Mouse (Mus musculus) forebrain, embryonic 14.5 days (tissue): ENCODE data around the gene Crlf1. TPM values are rescaled to one million over a fixed set of nuclear protein-coding genes. Genes with fewer than 3 reads are reported as not detected.

Experiments used
- ATAC-seq: fragments of 200-750 bp; cut with Nextera tagmentation; 2 replicates; pipeline ENCODE4 v1.8.0; 2017; ENCODE audit warnings: mild to moderate bottlenecking, moderate library complexity
- DNase-seq: peaks from one replicate; pipeline ENCODE4 v3.0.0-alpha.2; 2015; ENCODE audit warnings: low spot score
- H3K27ac ChIP-seq: fragments of 300-500 bp; sonication (generic); 2 replicates; pipeline ENCODE4 v1.5.1; 2014; ENCODE audit warnings: low read depth, mild to moderate bottlenecking, control low read depth, low read length, moderate library complexity
- H3K27me3 ChIP-seq: fragments of 300-500 bp; sonication (generic); replicated peaks from 2 replicates; pipeline ENCODE4 v1.6.1; 2014; ENCODE audit warnings: low read length, control low read depth, mixed read lengths; ENCODE audit not compliant: control insufficient read depth, insufficient read depth
- H3K36me3 ChIP-seq: fragments of 300-500 bp; sonication (generic); 2 replicates; pipeline ENCODE4 v1.6.1; 2014; ENCODE audit warnings: low read length, control low read depth; ENCODE audit not compliant: control insufficient read depth, insufficient read depth
- H3K4me1 ChIP-seq: fragments of 300-500 bp; sonication (generic); 2 replicates; pipeline ENCODE4 v1.6.1; 2014; ENCODE audit warnings: antibody characterized with exemption, low read length, control low read depth; ENCODE audit not compliant: control insufficient read depth, insufficient read depth
- H3K4me2 ChIP-seq: fragments of 300-500 bp; sonication (generic); 2 replicates; pipeline ENCODE4 v1.6.1; 2014; ENCODE audit warnings: mild to moderate bottlenecking, control low read depth, low read length
- H3K4me3 ChIP-seq: fragments of 300-500 bp; sonication (generic); 2 replicates; pipeline ENCODE4 v1.5.1; 2014; ENCODE audit warnings: low read depth, low read length, control low read depth
- H3K9ac ChIP-seq: fragments of 300-500 bp; sonication (generic); 2 replicates; pipeline ENCODE4 v1.6.1; 2014; ENCODE audit warnings: mild to moderate bottlenecking, low read length, control low read depth, moderate library complexity
- H3K9me3 ChIP-seq: fragments of 300-500 bp; sonication (generic); replicated peaks from 2 replicates; pipeline ENCODE4 v1.6.1; 2016; ENCODE audit warnings: low read length, control low read depth, mixed read lengths; ENCODE audit not compliant: control insufficient read depth
- WGBS: fragments of 180-500 bp; shearing (Covaris S2); extraction: QIAGEN DNeasy Blood & Tissue Kit; methylation state at CpG from one replicate; pipeline ENCODE4 v1.1.7; 2014; 5-methylcytosine and 5-hydroxymethylcytosine counted together
- polyA plus RNA-seq: library from polyadenylated mRNA; unstranded; fragments of >200 nt; fragmentation: Nextera tagmentation; extraction: Ambion mirVana; gene quantifications from 2 replicates; pipeline ENCODE4 v1.2.1, GENCODE M21; 2014

The Crlf1 gene
- polyA plus RNA-seq, 1 experiment from 2014 or later, result 1.7 TPM

DNA sequence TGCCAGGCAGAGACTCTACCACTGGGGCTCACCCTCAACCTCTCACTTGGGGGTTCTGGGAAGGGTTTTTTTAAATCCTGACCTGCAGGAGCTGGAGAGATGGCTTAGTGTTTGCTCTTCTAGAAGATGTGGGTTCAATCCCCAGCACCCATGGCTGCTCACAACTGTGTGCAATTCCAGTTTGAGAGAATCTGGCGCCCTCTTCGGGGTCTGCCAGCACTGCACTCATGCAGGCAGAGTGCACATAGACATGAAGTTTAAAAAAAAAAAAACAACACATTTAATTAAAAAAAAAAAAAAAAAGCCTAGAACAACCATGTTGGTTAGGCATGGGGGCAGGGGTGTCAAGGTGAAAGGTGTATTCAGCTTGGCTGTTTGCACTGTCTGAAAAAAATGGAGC lies 37.4 kb downstream of the Crlf1 start:
- peaks cover 6% of the 10 kb centered on the region for H3K4me1 ChIP-seq
- H3K9ac ChIP-seq, result no peak overlapping the region; the same call in 1 of the 2 replicates
- no peak overlapping the region for H3K4me2 ChIP-seq
- DNase-seq (no peak), ATAC-seq (no peak)
- H3K9me3 ChIP-seq, result no peaks in the 10 kb centered on the region
- H3K4me3 ChIP-seq, result no peak overlapping the region
- H3K36me3 ChIP-seq, result peaks cover 56% of the 10 kb centered on the region
- 92% methylated on average over 2 of the region's 2 CpGs for WGBS
- H3K27me3 ChIP-seq, result no peaks in the 10 kb centered on the region
- no peak overlapping the region for H3K27ac ChIP-seq

DNA sequence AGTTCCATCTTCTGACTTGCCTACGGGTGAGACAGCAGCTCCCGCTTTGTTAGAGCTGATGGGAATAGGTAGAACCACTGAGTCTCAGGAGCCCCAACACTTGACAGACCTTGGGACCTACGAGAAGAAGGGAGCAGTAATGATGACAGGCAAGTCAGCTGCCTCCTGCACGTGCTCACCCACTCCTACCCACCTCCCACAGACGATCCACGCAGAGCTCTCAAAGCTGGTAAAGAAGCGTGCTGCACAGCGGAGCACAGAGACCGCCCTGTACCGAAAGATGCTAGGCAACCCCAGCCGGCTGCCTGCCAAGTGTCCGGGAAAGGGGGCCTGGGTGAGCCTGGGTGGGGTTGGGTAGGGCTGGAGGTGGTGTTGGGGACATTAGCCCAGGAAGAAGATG lies 41.3 kb downstream of the Crlf1 start:
- 90% methylated on average over 12 of the region's 12 CpGs for WGBS
- no peaks in the 10 kb centered on the region; the same call in none of the 2 replicates for H3K4me1 ChIP-seq
- H3K4me2 ChIP-seq, result no peak overlapping the region
- H3K36me3 ChIP-seq, result peaks cover 75% of the 10 kb centered on the region
- no peaks in the 10 kb centered on the region for H3K27me3 ChIP-seq
- no peak overlapping the region for H3K27ac ChIP-seq
- ATAC-seq (no peak), DNase-seq (no peak)
- no peak overlapping the region for H3K9ac ChIP-seq
- H3K9me3 ChIP-seq, result no peaks in the 10 kb centered on the region
- H3K4me3 ChIP-seq, result no peak overlapping the region

DNA sequence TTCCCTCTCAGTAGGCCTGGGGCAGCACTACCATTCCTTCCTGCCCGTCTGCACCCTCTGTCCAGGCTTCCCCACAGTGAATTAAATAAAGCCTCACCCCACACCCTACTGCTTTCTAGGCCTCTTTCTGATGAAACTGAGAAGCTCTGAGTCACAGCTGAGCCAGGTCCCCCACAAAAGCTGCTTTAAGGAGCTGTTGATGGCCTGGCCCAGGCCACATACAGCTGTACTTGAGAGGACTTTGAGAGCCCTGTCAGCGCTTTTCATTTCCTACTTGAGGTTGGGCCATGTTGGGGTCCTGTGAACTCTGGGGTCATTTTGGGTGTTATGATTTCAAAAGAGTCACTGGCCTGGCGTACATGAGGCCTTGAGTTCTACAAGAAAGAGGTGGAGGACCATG lies 42.3 kb downstream of the Crlf1 start:
- Histone ChIP-seq H3K27me3 (no peaks in the 10 kb centered on the region), H3K4me3 (no peak overlapping the region), H3K4me1 (peaks cover 2% of the 10 kb centered on the region), H3K9ac (no peak overlapping the region), H3K4me2 (no peak overlapping the region), H3K36me3 (peaks cover 66% of the 10 kb centered on the region), H3K27ac (no peak overlapping the region), H3K9me3 (no peaks in the 10 kb centered on the region)
- ATAC-seq (no peak), DNase-seq (no peak)
- 88% methylated on average over 3 of the region's 3 CpGs for WGBS

DNA sequence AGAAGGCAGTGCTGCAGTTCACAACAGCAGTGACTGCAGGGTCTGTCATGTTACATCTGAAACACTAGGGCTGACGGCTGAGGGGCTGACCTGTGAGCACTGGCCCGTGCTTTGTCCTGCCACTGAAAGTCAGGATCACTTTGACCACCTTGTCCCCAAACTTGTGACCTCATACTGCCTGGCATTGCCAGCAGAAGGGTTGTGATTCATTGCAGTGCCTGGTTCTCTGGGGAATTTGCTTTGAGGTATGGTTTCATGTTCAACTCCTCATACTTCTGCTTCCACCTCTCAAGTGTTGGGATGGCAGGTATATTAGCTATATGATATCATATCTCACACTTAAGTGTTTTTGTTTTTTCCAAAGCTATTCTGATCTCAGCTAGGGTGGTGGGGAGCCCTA lies 42.7 kb downstream of the Crlf1 start:
- no peak overlapping the region for H3K4me3 ChIP-seq
- 91% methylated on average over 2 of the region's 2 CpGs for WGBS
- H3K4me1 ChIP-seq, result peaks cover 7% of the 10 kb centered on the region
- ATAC-seq (no peak), DNase-seq (no peak)
- no peak overlapping the region for H3K27ac ChIP-seq
- H3K36me3 ChIP-seq, result peaks cover 62% of the 10 kb centered on the region
- no peak overlapping the region for H3K4me2 ChIP-seq
- no peak overlapping the region for H3K9ac ChIP-seq
- H3K27me3 ChIP-seq, result no peaks in the 10 kb centered on the region
- no peaks in the 10 kb centered on the region for H3K9me3 ChIP-seq

DNA sequence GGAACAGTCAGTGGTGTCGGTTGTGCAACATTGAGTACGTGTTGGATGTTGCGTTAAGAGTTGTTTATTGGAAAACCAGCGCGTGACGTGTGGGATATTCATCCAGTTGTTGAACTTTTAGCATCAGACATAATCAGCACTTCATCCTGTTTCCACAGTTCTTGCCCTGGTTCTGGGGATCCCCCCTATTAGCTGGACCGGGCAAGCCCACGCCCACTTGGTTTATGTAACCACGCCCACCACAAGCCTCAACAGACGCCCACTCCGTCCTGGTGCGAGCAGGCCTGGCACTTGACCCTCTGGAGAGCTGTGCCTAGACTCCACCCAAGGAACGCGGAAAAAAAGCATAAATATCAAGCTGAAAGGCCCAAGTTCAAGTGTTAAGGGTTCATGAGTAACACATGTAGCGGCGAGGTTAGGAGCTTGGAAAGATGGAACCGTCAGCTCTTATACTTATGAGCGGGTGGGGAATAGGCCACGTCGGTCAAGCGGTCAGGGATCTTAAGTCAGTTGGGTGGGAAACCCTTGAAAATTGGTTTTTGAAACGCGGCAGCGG lies 45.1 kb downstream of the Crlf1 start:
- peak; percentile 4; the same call in 1 of the 2 replicates for ATAC-seq
- Histone ChIP-seq H3K4me2 (peak overlapping the region; percentile 95), H3K4me1 (peaks cover 12% of the 10 kb centered on the region), H3K4me3 (peak overlapping the region; percentile 80), H3K9ac (peak overlapping the region; percentile 51; the same call in 1 of the 2 replicates), H3K27ac (peak overlapping the region; percentile 90), H3K36me3 (peaks cover 38% of the 10 kb centered on the region), H3K27me3 (no peaks in the 10 kb centered on the region), H3K9me3 (no peaks in the 10 kb centered on the region)
- peak; percentile 45 for DNase-seq
- WGBS, result 16% methylated on average over 24 of the region's 24 CpGs

DNA sequence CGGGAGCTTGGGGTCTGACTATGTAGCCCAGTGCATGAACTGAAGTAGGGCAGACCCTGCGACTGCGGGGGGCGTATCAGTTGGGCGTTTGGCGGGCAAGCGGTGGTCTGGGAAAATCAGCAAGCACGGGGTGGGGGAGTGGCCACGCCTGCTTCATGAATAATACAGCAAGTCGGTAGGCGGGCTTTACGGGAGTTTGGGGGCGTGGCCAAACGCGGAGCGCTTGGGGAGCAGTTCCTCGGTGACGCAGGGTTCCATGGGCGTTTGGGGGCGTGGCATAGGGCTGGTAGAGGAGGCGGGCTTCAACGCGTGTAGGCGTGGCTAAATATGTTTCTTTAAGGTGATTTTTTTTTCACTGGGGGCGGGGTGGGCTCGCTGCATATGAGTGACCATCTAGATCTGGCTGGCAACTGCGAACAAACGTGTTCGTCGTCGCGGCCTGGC lies 45.7 kb downstream of the Crlf1 start:
- Histone ChIP-seq H3K4me3 (peak overlapping the region; percentile 80), H3K9me3 (no peaks in the 10 kb centered on the region), H3K9ac (peak overlapping the region; percentile 78; the same call in 1 of the 2 replicates), H3K4me2 (peak overlapping the region; percentile 95), H3K27ac (peak overlapping the region; percentile 90), H3K27me3 (no peaks in the 10 kb centered on the region), H3K4me1 (peaks cover 12% of the 10 kb centered on the region), H3K36me3 (peaks cover 35% of the 10 kb centered on the region)
- WGBS, result under 1% methylated on average over 32 of the region's 32 CpGs
- DNase-seq (peak; percentile 100), ATAC-seq (peak; percentile 83)

DNA sequence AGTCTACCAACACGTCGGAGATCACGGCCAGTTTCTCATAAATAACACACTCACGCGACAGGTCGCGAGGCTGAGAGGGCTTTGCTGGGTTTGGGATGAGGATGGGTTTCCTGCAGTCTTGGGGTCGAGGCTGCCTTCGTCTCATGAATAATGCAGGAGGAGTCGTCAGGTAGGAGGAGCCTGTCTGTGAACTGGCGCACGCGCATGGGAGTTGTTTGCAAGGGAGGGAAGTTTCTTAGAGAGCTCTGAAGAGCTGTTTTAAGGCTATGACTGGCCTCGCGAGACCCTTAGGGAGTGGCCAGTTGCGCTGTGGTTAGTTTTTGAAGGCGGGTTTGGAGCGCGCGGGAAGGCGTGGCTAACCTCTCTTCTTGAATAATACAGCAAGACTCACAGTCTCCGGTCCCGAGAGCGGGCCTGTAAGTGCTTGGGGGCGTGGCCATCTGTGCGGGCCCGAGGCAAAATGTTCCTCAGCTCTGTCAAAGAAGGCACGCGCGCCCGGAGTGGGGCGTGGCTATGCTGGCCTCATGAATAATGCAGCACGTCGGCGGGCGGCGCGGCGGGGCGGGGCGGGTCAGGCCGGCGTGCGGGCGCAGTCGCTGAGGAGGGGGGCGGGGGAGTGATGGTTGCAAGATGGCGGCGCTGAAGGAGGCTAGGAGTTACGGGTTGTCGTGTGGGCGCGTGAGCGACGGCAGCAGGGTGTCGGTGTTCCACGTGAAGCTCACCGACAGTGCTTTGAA lies 46.3 kb downstream of the Crlf1 start, which contains the start of gene Ell:
TSS of gene Ell (plus strand) at position 381 of the 737 bp plus-strand sequence.
- WGBS, result under 1% methylated on average over 57 of the region's 58 CpGs
- peaks cover 30% of the 10 kb centered on the region for H3K36me3 ChIP-seq
- peak within 1 kb of the TSS; percentile 78 for H3K9ac ChIP-seq
- no peaks in the 10 kb centered on the region for H3K9me3 ChIP-seq
- ATAC-seq (peak; percentile 89), DNase-seq (peak; percentile 99)
- H3K4me1 ChIP-seq, result peaks cover 12% of the 10 kb centered on the region
- no peaks in the 10 kb centered on the region for H3K27me3 ChIP-seq
- peak within 1 kb of the TSS; percentile 95 for H3K4me2 ChIP-seq
- peak within 1 kb of the TSS; percentile 90 for H3K27ac ChIP-seq
- peak within 1 kb of the TSS; percentile 80 for H3K4me3 ChIP-seq

DNA sequence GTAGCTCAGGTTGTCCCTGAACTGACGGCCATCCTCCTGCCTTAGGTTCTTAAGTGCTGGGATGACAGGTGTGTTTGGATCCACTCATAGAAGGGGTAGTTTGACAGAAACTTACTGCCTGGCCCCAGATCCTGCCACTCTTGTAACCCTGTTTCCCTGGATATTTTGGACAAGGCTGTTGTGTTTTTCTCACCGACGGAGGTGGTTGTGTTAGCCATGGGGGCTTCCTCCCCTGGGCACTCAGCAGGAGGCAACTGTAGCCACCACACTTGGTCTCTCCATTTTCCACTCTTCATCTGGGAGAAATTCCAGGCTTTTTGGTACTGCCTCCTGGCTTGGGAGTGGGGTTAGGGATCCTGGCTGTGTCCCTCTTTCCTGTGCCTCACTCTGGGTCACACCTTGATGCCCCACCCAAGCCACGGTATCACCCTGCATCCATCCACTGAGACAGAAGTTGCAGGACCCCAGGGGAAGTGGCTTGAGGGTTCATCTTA lies 47.1 kb downstream of the Crlf1 start:
- H3K36me3 ChIP-seq, result peaks cover 21% of the 10 kb centered on the region
- peaks cover 12% of the 10 kb centered on the region for H3K4me1 ChIP-seq
- DNase-seq (no peak), ATAC-seq (no peak)
- H3K4me3 ChIP-seq, result peak overlapping the region; percentile 80
- no peaks in the 10 kb centered on the region for H3K27me3 ChIP-seq
- 21% methylated on average over 4 of the region's 4 CpGs for WGBS
- H3K27ac ChIP-seq, result no peak overlapping the region
- H3K9ac ChIP-seq, result peak overlapping the region; percentile 78
- peak overlapping the region; percentile 95 for H3K4me2 ChIP-seq
- no peaks in the 10 kb centered on the region for H3K9me3 ChIP-seq
